Mouse (Mus musculus) layer of hippocampus, adult 8-10 months (tissue): ENCODE results near the gene Pradc1. TPM values are rescaled to one million over a fixed set of nuclear protein-coding genes. Genes with fewer than 3 reads are reported as not detected.

ENCODE experiments used
- DNase-seq, 2 experiments: peaks; one replicate each; pipeline ENCODE4 v3.0.0; 2022; ENCODE audit warnings: low spot score in 2 of 2
- total RNA-seq, 4 experiments: library from RNA; stranded (reverse); gene quantifications; 2 replicates each; pipeline ENCODE4 v1.2.4; 2022

Gene Pradc1
- 10 to 100 TPM; 18.0 to 20.9 (median 18.0) TPM for total RNA-seq

GRCm38 (mm10) chr6:85451664-85452410, at the start of gene Pradc1:
TSS of gene Pradc1 (minus strand) at chr6:85451970.
- peak; percentile 98 for DNase-seq

GRCm38 (mm10) chr6:85500416-85500815, 48.6 kb upstream of the Pradc1 start:
- no peak for DNase-seq

GRCm38 (mm10) chr6:85498147-85498546, 46.4 kb upstream of the Pradc1 start:
- no peak for DNase-seq

GRCm38 (mm10) chr6:85496976-85497375, 45.2 kb upstream of the Pradc1 start:
- no peak for DNase-seq

- DNase-seq, result no peak
Observed at GRCm38 (mm10) chr6:85491606-85492005, 39.8 kb upstream of the Pradc1 start.

- no peak for DNase-seq
Observed at GRCm38 (mm10) chr6:85490252-85490651, 38.5 kb upstream of the Pradc1 start.

- DNase-seq, result no peak
Observed at GRCm38 (mm10) chr6:85489717-85490116, 37.9 kb upstream of the Pradc1 start.

- DNase-seq, result no peak
Observed at GRCm38 (mm10) chr6:85488510-85488909, 36.7 kb upstream of the Pradc1 start.

- no peak for DNase-seq
Observed at GRCm38 (mm10) chr6:85485738-85486137, 34.0 kb upstream of the Pradc1 start.

GRCm38 (mm10) chr6:85483843-85484721, 32.3 kb upstream of the Pradc1 start:
- no peak for DNase-seq

- DNase-seq, result no peak
Observed at GRCm38 (mm10) chr6:85480685-85481084, 28.9 kb upstream of the Pradc1 start.

- DNase-seq, result no peak
Observed at GRCm38 (mm10) chr6:85479979-85480378, 28.2 kb upstream of the Pradc1 start.

- DNase-seq, result no peak
Observed at GRCm38 (mm10) chr6:85478416-85478815, 26.6 kb upstream of the Pradc1 start.

GRCm38 (mm10) chr6:85477366-85477917, 25.7 kb upstream of the Pradc1 start:
- no peak for DNase-seq

- DNase-seq, result no peak
Observed at GRCm38 (mm10) chr6:85475581-85475980, 23.8 kb upstream of the Pradc1 start.

GRCm38 (mm10) chr6:85472542-85472941, 20.8 kb upstream of the Pradc1 start:
- no peak for DNase-seq

- no peak for DNase-seq
Observed at GRCm38 (mm10) chr6:85471962-85472361, 20.2 kb upstream of the Pradc1 start.

- no peak for DNase-seq
Observed at GRCm38 (mm10) chr6:85469660-85470430, 18.1 kb upstream of the Pradc1 start.

GRCm38 (mm10) chr6:85465381-85465780, 13.6 kb upstream of the Pradc1 start:
- no peak for DNase-seq

GRCm38 (mm10) chr6:85459621-85460020, 7.9 kb upstream of the Pradc1 start:
- DNase-seq, result no peak

GRCm38 (mm10) chr6:85452816-85453215, 1.0 kb upstream of the Pradc1 start:
- no peak for DNase-seq

- DNase-seq, result no peak
Observed at GRCm38 (mm10) chr6:85452411-85452665, 568 bp upstream of the Pradc1 start.
